Mouse (Mus musculus) CH12F3 (cell line): Measurements from ENCODE around the gene Megf11.

Source experiments
- in situ Hi-C: fragments of 300-500 bp; cut with MboI; formaldehyde crosslinking; loops from 2 replicates; pipeline ENCODE4 v1.14.3; 2020; ENCODE audit warnings: low sequenced_read_pairs

Gene Megf11

DNA sequence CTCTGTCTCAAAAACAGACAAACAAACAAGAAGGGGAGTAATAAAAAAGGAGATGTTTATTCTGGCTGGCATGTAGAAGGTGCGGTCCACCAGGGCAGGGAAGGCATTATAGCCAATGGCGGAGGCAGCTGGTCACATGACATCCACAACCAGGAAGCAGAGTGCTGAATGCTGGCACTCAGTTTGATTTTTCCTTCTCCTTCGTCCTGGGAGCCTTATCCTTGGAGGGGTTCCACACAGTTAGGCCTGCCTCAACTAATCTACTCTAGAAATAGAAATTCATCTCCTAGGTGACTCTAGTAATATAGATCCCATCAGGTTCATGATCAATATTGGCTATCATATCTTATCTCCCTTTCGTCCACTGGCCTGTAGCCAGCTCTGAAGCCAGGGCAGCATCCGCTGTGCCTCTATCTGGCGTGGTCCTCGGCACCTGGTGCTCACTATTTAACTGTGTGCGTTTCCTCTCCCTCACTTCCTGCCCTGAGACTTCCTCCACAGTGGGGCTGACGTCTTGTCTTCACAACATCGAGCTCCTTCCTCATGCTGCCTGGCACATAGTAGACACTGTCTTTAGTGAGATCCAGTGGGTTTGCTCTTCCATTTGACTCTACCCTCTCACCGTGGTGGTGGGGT, 171.8 kb downstream of the Megf11 start:
- in situ Hi-C loops, result no loop called here

DNA sequence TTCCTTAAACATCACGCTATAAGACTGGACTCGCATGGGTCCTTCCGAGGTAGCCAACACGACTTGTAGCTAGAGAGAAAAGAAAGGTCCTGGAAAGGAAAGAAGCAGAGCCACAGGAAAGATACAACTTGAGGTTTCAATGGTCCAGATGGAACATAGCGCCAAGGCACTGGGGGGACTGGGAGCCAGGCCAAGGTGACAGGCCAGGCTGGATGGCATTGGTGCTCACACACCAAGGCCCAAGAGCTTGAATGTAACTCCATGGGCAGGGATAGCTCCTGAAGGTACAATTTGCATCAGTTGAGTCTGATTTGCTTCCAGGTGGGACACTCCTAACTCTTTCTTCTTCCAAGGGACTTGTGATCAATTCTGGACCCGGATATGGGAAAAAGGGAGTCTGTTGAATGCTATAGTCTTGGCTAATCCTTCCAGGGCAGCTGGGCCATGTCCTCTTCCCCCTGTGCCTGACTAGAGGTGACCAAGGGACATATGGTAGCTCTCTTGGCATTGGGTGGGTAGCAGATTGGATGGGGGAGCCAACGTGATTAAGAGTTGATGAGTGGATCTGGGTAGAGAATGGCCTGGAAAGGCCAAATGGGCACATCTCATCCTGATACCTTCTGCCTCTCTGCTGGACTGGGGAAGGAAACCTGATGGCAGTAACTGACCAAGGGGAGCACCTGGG, 172.6 kb downstream of the Megf11 start:
- in situ Hi-C loops, result no loop called here

DNA sequence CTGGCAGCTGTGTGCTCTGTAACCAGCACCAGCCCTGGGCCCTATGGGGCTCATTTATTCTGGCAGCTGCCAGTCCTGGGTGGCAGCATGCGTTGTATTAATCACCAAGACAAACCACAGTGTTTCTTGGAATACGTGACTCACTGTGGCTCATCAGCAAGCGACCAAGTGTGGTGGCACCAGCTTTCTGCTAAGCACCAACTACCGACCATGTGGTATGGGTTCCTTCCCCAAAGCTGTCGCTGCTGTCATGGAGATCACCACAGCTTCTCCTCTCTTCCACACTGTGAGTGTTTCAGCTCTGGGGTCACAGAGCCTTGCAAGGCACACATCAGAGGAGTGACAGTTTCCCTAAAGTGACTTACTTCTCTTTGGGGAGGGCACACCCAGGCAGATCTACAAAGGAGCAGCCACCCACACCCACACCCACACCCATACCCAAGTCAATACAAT, 178.9 kb downstream of the Megf11 start:
- in situ Hi-C loops, result no loop called here

DNA sequence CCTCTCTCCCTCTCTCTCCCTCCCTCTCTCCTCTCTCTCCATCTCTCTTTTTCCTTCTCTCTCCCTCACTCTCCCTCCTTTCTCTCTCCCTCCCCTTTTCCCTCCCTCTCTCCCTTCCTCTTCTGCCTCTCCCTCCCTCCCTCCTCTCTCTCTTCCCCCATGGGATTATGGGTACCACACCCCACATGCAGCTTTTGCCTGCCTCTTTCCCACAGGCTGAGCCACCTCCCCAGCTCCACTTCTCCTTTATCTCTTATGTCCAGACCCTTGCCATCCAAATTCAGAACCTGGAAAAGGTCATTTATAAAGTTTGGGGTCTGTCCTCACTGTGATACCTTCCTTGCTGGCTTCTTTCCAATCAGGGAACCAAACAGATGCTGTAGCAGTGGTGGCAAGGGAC, 180.5 kb downstream of the Megf11 start:
- in situ Hi-C loops, result no loop called here

DNA sequence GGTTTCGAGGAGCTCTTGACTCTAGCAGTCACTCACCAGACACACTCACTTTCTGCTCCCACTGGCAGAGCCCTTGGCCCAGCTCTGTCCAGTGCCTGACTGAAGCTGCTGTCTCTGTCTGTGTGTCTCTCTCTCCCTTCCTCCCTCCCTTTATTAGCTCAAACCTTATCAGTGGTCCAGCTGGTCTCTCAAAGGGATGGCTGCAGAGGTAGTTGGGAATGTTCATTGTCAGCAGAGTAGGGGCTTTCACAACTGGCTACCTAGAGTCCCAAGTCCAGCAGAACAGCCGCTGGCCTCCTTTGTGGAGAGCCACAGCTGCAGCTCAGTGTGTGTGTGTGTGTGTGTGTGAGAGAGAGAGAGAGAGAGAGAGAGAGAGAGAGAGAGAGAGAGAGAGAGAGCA, 180.9 kb downstream of the Megf11 start:
- in situ Hi-C loops, result no loop called here

DNA sequence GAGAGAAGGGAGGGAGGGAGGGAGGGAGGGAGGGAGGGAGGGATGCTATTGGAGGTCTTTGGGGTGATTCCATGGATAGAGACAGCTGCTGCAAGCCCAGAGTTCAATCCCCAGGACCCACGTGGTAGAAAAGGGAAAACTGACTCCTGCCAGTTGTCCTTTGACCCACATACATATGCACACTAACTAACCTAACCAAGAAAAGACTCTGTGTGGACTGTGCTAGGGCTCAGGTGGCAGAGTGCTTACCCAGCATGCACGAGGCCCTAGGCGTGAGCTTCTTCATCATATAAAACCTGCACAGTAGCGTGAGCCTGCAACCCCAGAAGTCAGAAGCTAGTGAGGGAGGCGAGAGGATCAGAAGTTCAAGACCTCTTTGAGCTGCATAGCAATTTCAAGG, 182.1 kb downstream of the Megf11 start:
- in situ Hi-C loops, result no loop called here

DNA sequence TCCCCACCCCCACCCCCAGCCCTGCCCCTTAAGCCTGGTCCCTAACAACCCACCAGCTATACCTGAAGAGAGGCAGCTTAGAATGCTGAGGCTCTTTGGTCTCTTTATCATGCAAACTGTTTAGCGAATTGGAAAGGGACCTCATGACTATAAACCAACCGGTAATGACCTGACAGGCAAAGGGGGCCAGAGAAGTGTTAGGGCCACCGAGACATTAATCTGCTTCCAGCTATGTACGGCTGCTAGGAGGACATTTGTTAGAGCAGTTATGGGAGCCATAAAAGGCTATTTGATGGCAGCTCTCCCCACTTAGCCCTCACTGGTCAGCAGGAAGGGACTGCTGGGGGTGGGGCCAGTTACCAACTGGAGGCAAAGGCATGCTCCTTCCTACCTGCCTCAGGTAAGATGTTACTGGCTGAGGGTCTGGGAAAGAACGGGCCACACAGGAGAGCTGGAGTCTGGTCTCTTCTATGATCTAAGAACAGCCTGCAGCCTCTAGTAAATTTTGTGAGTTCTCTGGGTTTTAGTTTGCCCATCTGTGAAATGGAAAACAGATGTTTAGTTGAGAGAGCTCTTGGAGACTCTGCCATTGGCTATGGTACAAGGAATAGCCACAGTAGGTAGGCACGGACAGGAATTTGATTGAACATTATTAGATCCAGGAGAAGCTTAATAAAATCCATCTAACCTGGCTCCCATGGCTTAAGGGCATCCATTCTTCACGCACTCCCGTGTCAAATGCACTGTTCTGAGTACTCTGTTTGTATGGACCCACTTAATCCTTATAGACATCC, 183.2 kb downstream of the Megf11 start:
- in situ Hi-C loops, result no loop called here

DNA sequence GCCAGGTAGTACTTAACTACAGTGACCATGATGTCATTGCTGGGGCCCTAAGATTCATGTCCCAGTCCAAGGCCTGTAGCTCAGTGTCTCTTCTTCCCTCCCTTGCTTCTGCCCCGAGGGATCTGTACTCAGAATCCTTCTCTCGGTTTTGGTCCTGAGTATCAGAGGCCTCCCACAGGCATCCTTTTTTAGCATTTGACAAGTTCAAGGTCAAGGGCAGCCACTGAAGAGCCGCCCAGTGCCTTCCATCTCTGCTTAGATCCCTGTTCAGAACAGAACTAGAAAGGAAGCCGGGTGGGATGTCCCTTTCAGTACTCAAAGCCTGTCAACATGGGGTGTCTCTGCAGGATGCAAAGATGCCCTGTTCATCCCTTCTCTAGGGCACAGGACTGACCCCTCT, 185.0 kb downstream of the Megf11 start:
- in situ Hi-C loops, result no loop called here

DNA sequence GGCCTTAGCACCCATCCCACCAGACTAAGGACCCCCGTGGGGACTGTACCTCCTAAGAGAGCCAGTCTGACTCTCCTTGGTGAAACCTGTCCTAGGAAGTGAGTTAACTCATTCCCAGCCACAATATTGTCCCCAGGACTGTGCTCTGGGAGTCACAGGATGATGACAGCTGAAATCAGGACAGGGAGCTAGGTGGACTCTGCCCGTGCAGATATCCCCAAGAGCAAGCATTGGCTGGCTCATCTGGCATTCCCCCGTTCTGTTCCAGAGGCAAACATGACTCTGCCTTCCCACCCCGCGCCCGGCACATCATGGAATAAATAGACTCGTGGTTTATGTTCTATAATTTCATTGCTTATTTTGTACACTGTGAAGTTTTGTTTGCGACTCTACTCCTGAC, 185.7 kb downstream of the Megf11 start:
- in situ Hi-C loops, result no loop called here

DNA sequence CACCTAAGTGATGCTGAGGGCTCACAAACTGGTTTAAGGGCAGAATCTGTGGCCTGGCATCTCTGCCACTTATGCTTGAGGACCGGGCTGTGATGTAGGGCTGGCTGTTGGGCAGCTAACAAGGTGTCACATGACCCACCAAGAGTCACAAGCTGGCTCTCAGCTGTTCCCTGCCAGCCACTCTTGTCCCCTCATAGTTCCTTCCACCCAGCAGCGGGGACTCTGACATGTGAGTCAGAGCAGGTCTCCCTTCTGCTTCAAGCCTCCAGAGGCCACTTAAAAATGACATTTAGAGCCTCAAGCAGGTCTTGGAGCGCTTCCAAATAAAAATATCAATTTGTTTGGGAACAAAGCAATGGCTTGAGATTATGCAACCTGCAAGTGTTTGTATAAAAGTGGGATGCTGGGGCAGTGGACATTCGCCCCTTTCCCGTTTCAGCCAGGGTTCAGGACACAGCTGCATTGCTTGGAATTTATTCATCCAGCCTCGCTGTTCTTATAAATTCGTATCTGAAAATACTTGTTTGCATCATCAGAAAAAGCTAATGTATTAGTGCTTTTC, 187.3 kb downstream of the Megf11 start:
- in situ Hi-C loops, result no loop called here

DNA sequence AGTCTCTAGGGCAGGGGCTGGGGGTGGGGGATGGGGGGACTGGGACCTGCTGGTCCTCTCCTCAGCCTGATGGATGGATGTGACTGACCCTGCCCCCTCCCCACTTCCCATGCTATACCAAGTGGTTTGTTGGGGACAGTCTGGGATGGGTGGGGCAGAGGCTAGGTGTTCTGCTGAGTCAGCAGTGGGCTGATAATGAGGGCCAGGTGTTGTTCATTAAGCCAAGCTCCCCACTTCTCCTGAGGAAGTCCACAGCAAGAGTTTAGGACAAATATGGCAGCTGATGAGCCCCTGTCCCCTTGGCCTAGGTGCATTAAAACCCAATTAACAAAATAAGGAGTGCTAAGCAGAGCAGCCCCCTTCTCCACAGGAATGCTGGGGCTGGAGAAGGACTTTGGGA, 190.2 kb downstream of the Megf11 start:
- in situ Hi-C loops, result no loop called here

DNA sequence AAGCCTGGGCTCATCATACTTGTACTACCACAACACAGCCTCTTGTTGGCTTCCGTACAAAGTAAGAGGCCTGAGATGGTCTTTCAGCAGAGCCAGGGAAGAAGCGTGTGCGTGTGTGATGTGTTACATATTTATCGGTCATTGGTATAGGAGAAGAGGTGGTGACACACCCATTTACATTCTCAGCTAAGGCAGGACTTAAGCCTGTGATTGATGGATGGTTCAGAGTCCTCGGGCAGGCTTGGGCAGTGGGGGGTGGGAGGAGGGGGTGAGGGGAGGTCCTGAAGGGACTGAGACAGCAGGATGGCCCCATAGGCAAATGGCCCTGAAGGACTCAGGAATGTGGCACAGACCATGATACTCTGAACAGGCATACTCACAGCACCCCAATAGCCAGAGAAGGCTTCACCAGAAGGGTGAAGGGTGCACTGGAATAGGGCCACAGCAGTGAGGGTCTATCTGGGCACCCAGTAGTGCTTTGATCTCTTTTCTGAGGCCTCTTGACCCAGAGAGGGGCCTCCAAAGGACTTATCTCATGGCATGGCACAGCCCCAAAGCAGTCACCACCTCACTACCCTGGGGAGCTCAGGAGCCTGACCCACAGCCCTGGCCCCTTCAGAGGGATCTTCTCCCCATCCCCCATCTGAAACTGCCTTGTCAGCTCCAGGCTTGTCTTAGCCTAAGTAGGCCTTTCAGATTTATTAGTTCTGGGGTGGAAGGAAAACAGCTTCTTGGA, 190.9 kb downstream of the Megf11 start:
- in situ Hi-C loops, result no loop called here

DNA sequence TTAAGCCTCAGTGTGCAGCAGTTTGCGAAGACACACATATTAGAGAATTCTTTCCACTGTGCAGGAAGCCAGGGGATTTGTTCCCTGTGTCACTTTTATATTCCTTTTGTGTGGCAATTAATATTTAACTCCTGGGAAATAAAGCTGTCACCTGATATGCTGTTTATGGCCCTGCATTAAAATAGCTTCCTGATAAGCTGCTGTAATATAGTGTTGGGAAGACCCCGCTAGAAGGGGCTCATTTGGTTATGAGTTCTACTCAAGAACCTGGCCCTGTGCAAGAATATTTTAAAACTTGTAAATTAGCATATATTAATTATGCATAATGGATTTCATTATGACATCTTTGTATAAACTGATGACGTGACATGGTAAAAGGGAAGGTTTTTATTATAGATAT, 191.7 kb downstream of the Megf11 start:
- in situ Hi-C loops, result no loop called here

DNA sequence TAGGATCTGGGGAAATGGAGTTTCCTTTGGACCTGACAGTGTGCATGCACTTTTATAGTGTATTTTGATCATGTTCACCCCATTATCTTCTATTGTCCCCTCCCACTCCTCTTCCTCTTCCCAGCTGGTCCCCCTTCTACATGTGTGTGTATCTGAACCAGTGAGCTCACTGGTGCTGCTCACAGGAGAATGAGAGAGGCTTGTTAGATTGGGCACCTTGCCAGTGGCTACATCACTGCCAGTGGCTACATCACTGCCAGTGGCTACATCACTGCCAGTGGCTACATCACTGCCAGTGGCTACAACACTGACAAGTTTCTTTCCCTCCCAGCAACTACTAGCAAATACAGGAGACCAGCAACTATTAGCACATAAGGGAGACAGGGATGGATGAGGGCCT, 192.6 kb downstream of the Megf11 start:
- in situ Hi-C loops, result no loop called here

DNA sequence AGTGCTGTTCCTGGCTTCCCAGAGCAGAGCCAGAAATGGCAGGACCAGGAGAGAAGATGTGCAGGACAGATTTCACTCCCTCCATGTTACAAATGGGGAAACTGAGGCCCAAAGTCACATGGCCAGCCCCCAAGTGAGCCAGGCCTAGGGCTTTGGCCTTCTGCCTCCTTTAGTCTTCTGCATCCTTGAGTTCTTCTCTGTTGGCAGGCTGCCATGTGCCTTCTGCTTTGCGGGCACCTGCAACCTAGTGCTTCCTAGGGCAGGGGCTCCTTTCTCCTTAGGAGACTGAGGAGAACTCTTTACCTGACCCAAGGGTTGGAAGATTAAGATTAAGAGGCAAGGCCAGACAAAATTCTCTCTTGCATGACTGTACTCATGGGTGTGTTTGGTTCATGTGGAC, 193.9 kb downstream of the Megf11 start:
- in situ Hi-C loops, result no loop called here

DNA sequence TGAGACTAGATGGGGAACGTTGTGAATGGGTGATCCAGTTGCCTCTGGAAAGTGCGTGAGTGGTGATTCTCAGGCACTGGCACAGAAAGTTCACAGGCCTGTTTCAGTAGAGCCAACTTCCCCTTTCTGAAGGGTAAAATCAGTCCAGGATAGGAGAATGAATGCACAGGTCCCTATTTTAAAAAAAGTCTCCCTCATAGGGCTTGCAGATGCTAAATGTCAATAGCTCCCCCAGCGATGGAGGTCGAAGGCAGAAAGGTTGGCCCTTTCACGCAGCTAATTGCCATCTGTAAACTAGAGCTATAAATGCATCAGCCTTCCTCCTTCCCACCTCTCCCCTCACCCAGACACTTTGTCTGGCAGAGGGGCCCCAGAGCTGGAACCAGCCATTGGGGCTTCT, 200.9 kb downstream of the Megf11 start:
- in situ Hi-C loops, result no loop called here

DNA sequence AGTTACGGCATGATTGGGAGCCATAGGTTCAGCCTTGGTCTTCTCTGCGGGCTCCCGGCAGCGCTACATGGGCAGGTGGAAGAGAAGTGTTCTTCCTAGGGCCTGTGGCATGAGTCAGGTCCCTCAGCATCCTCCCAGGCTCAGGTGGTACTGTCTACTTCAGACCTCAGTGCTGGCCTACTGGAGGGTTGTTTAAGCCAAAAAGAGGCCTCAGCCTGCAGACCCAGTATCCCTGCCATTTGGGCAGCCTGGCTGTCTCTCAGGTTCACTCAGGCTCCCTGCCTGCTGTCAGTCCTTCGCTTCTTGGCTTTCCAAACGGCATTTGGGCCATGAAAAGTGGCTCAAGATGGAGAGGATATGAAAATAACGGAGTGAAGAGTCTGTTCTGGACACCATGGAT, 202.6 kb downstream of the Megf11 start:
- in situ Hi-C loops, result no loop called here

DNA sequence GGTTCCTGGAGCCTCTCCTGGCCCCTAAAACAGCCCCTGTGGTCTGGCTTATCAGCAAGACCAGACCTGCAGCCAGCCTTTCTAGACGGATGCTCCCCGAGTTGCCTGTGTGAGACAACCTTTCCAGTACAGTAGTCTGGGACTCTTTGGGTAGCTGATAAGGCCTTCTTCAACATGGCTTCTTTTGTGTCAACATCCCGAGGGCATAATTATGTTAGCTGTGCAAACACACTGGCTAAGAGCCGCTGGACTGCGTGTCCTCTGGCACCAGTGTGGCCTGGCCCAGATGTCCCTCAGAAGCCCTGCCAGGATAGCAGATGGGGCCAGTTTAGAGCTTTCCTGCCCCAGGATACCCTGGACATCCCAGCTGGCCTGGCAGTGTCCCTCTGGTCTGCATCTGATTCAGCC, 205.2 kb downstream of the Megf11 start:
- in situ Hi-C loops, result no loop called here

DNA sequence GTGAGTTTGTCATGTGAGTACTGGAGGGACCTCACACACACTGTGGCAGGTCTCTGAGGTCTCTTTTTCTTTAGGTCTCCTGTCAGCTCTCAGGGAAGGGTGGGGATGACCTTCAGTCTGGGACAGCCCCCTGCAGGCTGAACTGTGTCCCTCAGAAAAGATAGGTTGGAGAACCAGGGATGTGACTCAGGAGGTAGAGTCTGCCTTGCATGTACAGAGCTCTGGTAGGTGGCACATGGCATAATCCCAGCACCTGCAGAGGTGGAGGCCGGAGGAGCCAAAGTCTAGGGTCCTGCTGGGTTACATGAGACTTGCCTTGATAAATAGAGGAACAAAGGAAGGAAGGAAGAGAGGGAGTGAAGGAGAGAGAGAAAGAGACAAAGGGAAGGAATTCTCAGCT, 206.0 kb downstream of the Megf11 start:
- in situ Hi-C loops, result no loop called here

DNA sequence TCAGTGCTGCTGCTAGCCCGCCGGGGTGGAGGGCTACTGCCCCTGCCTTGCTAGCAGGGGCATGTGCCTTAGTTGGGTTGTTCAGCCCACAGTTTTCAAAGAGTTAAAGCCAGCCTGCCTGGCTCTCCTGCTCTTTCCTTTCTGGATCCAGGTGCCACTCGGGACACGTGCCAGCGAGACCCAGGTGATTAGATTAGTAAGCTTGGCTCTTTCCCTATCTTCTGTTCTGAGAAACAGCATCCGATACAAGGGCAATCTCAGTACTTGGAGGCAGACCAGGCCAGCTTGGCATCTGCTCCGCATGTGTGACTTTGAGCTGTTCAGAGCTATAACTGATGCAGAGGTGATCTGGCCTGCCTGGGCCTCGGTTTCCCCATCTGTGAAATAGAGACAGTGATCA, 209.0 kb downstream of the Megf11 start:
- in situ Hi-C loops, result no loop called here

DNA sequence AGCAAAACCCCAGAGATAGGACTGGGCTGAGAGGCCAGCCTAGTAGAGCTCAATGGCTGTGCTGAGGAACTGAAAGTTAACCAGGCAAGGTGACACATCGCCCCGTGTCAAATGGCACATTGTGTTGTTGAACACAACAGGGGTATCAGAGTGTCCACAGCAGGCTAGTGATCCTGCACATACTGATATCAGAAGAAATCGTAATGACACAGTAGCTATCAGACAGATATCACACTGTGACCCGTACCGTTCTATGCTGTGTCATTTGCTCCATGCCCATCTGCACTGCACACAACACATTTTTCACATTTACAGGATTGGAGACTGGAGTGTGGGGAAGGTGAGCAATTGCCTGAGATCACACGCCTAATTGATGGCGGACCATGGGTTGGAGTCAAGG, 213.0 kb downstream of the Megf11 start:
- in situ Hi-C loops, result no loop called here
